Mouse (Mus musculus): ENCODE results near the gene Bicra. TPM values are rescaled to one million over a fixed set of nuclear protein-coding genes. Genes with fewer than 3 reads are reported as not detected.

The Bicra gene
- total and polyA plus RNA-seq, 3 experiments = 0.81 to 14.1 TPM; not detected in 1

GRCm38 (mm10) chr7:16080581-16080980 lies 32.9 kb upstream of the Bicra start:
- DNase-seq (ENCODE audit: low read depth, low spot score) = no peak
- TF ChIP-seq USF1 (IDR thresholded peaks at IDR 0.05; ENCODE audit: low read depth, low read length) (peak; percentile 37; the same call in 1 of the 2 replicates), HCFC1 (IDR thresholded peaks at IDR 0.05; ENCODE audit: low read depth, low read length) (no peak)
- no peaks in the 10 kb centered on the region for H3K79me2 ChIP-seq (ENCODE audit: control insufficient read depth, insufficient read depth, low read length, poor library complexity)
- H3K27ac ChIP-seq (ENCODE audit: control insufficient read depth, low read depth, low read length) = no peak overlapping the region
- H3K27me3 ChIP-seq (ENCODE audit: control insufficient read depth in 1 of 2, insufficient read depth in 2 of 2, low read length in 2 of 2) = peaks cover 5 to 14% of the 10 kb centered on the region in 2 experiments; a peak in 3 of 4 replicates
- no peaks in the 10 kb centered on the region for H3K4me1 ChIP-seq (ENCODE audit: control insufficient read depth in 1 of 2, insufficient read depth in 2 of 2, low read length in 2 of 2)
- no peak overlapping the region for H3K9ac ChIP-seq (ENCODE audit: control insufficient read depth, low read depth, low read length, poor library complexity, severe bottlenecking)
- no peak overlapping the region for H3K4me3 ChIP-seq (ENCODE audit: control insufficient read depth in 1 of 2, insufficient read depth in 1 of 2, low read depth in 2 of 2, low read length in 2 of 2)
- no peaks in the 10 kb centered on the region for H3K36me3 ChIP-seq (ENCODE audit: control insufficient read depth in 1 of 2, insufficient read depth in 2 of 2, low read length in 2 of 2)
- H3K9me3 ChIP-seq (replicated peaks; ENCODE audit: insufficient read depth, low read length) = no peaks in the 10 kb centered on the region

DNA sequence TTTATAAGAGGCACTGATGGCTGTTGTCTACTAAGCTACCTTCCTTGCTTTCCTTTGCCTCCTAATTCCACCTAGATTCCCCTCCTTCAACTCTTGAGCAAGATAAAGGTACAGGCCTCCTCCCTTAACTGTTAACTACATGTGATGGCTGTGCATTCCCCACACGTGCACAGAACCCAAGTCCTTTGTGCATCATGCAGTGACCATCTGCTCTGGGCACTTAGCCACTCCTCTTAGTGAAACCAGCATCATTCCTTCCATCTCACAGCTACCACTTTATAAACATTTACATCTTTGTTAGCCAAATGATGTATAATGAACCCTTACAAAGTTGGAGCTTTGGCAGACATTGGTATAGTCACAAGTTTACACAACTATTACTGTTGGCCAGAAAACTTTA lies 32.2 kb upstream of the Bicra start:
- no peaks in the 10 kb centered on the region for H3K4me1 ChIP-seq (ENCODE audit: control insufficient read depth in 1 of 2, insufficient read depth in 2 of 2, low read length in 2 of 2)
- H3K9ac ChIP-seq (ENCODE audit: control insufficient read depth, low read depth, low read length, poor library complexity, severe bottlenecking) = no peak overlapping the region
- no peak for TF ChIP-seq USF2 (IDR thresholded peaks at IDR 0.05; ENCODE audit: borderline replicate concordance in 1 of 2, insufficient read depth in 1 of 2, low read depth in 1 of 2, low read length in 2 of 2)
- no peak for TF ChIP-seq MYC (IDR thresholded peaks at IDR 0.05; ENCODE audit: low read depth, low read length)
- no peak for TF ChIP-seq MYB (IDR thresholded peaks at IDR 0.05; ENCODE audit: low read depth, low read length)
- TF ChIP-seq HCFC1 (IDR thresholded peaks at IDR 0.05; ENCODE audit: low read depth, low read length) = no peak
- no peak for TF ChIP-seq E2F4 (IDR thresholded peaks at IDR 0.05; ENCODE audit: borderline replicate concordance, low read depth, low read length)

DNA sequence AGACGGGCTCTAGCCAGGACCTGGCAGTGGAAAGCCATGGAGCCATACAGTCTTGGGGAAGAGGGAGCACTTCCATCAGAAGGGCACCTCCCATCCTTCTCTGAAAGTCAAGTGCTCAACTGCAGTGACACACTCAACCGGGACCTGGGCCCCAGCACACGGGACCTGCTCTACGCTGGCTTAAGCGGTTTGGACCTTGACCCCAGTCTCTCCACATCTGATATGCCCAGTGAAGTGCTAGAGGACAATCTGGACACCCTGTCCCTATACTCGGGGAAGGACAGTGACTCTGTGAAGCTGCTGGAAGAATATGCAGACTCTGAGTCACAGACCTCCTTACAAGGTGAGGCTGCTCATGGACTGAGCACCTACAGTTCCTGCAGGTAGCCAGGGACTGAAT lies 24.2 kb upstream of the Bicra start:
- Histone ChIP-seq H3K9ac (ENCODE audit: control insufficient read depth, low read depth, low read length, poor library complexity, severe bottlenecking) (no peak overlapping the region), H3K36me3 (ENCODE audit: control insufficient read depth in 1 of 2, insufficient read depth in 2 of 2, low read length in 2 of 2) (peaks cover 0 to 14% of the 10 kb centered on the region in 2 experiments; a peak in 2 of 4 replicates), H3K4me1 (ENCODE audit: control insufficient read depth in 1 of 2, insufficient read depth in 2 of 2, low read length in 2 of 2) (peaks cover 6 to 8% of the 10 kb centered on the region in 2 experiments; a peak in 3 of 4 replicates), H3K79me2 (ENCODE audit: control insufficient read depth, insufficient read depth, low read length, poor library complexity) (no peaks in the 10 kb centered on the region), H3K27me3 (ENCODE audit: control insufficient read depth in 1 of 2, insufficient read depth in 2 of 2, low read length in 2 of 2) (peaks cover 8 to 11% of the 10 kb centered on the region in 2 experiments), H3K9me3 (replicated peaks; ENCODE audit: insufficient read depth, low read length) (no peaks in the 10 kb centered on the region), H3K4me3 (ENCODE audit: control insufficient read depth in 1 of 2, insufficient read depth in 1 of 2, low read depth in 2 of 2, low read length in 2 of 2) (no peak overlapping the region), H3K27ac (ENCODE audit: control insufficient read depth, low read depth, low read length) (no peak overlapping the region)
- DNase-seq (ENCODE audit: low read depth, low spot score) = no peak
- TF ChIP-seq MEF2A (IDR thresholded peaks at IDR 0.05; ENCODE audit: extremely low read depth, insufficient replicate concordance, low read depth, low read length, poor library complexity, severe bottlenecking) = no peak
- no peak for TF ChIP-seq CTCF (IDR thresholded peaks at IDR 0.05 in 2 of 3, conservative IDR thresholded peaks at IDR 0.05 in 1 of 3; ENCODE audit: control insufficient read depth in 1 of 3, insufficient read depth in 1 of 3, low read depth in 2 of 3, low read length in 3 of 3, poor library complexity in 1 of 3, severe bottlenecking in 1 of 3)
- TF ChIP-seq RCOR1 (IDR thresholded peaks at IDR 0.05; ENCODE audit: low read depth, low read length) = no peak
- TF ChIP-seq SIN3A (IDR thresholded peaks at IDR 0.05; ENCODE audit: low read length) = no peak
- TF ChIP-seq TAL1 (IDR thresholded peaks at IDR 0.05; ENCODE audit: low read length) = no peak

More for the DNA sequence above, 32.2 kb upstream of the Bicra start:
- no peaks in the 10 kb centered on the region for H3K79me2 ChIP-seq (ENCODE audit: control insufficient read depth, insufficient read depth, low read length, poor library complexity)
- H3K9me3 ChIP-seq (replicated peaks; ENCODE audit: insufficient read depth, low read length) = no peaks in the 10 kb centered on the region
- no peak overlapping the region for H3K4me3 ChIP-seq (ENCODE audit: control insufficient read depth in 1 of 2, insufficient read depth in 1 of 2, low read depth in 2 of 2, low read length in 2 of 2)
- no peak overlapping the region for H3K27ac ChIP-seq (ENCODE audit: control insufficient read depth, low read depth, low read length)
- DNase-seq (ENCODE audit: low read depth, low spot score) = no peak
- H3K27me3 ChIP-seq (ENCODE audit: control insufficient read depth in 1 of 2, insufficient read depth in 2 of 2, low read length in 2 of 2) = peaks cover 5 to 14% of the 10 kb centered on the region in 2 experiments
- H3K36me3 ChIP-seq (ENCODE audit: control insufficient read depth in 1 of 2, insufficient read depth in 2 of 2, low read length in 2 of 2) = no peaks in the 10 kb centered on the region

All from MEL (cell line).